Mouse (Mus musculus) heart, adult 9 months (tissue): Measurements from ENCODE around the gene Tsc22d4.

ENCODE experiments used
- DNase-seq, 2 experiments: peaks; one replicate each; pipeline ENCODE4 v3.0.0; 2022; ENCODE audit warnings: low spot score in 2 of 2

The Tsc22d4 gene

GRCm38 (mm10) chr5:137745214-137746171 lies at the start of gene Tsc22d4:
Gene Tsc22d4, plus strand, starts transcription at chr5:137745730.
- peak; percentile 92 to 95 for DNase-seq

DNA sequence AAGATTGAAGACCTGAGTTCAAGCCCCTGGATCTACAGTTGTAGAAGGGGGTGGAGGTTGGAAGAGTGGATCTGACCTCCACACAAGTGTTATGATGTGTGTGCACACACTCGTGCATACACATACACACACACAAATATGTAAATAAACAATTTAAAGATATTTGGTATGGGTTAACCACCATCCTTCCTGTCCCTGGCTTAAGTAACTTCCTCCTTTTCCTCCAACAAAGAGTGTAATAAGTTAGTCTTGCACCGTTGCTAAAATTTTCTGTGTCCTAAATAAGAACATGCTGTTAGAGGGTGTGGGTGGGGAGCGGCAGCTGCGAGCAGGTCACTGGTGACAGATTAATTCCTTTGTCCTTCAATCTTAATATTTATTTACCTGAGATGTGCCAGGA lies 49.6 kb upstream of the Tsc22d4 start:
- DNase-seq = no peak

- no peak for DNase-seq
Measured at GRCm38 (mm10) chr5:137699080-137699479, 46.5 kb upstream of the Tsc22d4 start.

- DNase-seq = no peak
Measured at GRCm38 (mm10) chr5:137699850-137700249, 45.7 kb upstream of the Tsc22d4 start.

DNA sequence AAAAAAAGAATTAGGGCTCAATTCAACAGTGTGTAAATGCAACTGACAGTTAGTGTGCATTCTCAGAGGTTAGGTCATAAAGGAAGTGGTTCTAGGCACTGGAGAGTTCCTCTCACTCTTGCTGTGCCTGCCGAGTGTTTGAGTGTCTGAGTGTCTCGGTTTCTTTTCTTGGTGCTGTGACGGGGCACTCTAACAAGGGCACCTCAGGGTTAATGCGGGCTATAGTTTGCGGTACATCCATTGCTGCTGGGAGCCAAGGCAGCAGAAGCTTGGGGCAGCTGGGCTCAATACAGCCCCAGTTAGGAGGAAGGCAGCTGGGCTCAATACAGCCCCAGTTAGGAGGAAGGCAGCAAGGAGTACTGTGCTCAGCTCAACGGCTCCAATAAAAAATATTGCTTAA lies 40.3 kb upstream of the Tsc22d4 start:
- no peak for DNase-seq

DNA sequence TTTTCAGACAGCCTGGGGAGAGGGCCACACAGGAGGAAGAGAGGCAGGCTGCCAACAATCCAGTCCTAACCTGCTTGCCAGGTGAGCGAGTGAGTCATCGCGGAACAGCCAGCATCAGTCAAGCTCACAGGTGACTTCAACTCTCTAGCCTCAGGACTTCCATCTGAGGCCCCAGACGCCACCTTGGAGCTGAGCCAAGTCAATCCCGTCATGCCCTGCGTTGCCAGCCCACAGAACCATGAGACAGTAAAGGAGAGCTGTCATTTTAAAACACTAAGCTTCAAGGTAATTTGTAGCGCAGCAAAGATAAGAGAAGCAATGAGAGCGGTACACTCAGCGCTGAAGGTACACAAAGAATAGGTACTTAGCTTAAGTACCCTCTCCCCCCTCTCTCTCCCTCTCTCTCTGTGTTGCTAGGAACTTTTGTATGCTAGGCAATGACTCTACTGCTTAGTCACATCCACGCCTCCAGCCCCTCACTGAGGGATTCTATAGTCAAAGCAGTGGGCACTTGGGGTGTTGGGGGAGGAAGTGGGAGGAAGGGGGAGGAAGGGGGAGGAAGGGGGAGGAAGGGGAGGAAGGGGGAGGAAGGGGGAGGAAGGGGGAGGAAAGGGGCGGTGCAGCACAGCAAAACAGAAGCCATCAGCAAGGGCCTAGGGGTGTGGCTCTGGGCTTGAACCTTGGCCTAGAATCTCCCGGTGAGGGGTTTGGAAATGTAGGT lies 38.5 kb upstream of the Tsc22d4 start:
- peak; percentile 12 to 14 for DNase-seq

DNA sequence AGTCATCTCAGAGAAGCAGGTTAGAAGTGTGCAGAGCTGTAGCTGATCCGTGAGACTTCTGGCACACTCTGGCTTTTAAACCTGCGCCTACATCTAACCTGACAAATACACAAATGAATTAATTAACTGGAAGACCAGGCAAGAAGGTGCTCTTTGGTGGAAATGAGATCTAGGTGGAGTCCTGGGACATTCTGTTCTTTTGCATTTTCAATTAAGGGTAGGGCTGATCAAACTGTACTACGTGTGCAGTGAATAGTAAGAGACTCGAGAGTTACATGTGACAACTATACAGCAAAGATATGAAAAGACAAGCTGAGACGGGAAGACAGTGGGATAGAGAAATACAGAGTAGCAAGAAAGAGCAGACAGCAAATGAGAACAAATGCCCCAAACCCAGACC lies 32.1 kb upstream of the Tsc22d4 start:
- DNase-seq = no peak

GRCm38 (mm10) chr5:137715685-137716084 lies 29.8 kb upstream of the Tsc22d4 start:
- DNase-seq = no peak

DNA sequence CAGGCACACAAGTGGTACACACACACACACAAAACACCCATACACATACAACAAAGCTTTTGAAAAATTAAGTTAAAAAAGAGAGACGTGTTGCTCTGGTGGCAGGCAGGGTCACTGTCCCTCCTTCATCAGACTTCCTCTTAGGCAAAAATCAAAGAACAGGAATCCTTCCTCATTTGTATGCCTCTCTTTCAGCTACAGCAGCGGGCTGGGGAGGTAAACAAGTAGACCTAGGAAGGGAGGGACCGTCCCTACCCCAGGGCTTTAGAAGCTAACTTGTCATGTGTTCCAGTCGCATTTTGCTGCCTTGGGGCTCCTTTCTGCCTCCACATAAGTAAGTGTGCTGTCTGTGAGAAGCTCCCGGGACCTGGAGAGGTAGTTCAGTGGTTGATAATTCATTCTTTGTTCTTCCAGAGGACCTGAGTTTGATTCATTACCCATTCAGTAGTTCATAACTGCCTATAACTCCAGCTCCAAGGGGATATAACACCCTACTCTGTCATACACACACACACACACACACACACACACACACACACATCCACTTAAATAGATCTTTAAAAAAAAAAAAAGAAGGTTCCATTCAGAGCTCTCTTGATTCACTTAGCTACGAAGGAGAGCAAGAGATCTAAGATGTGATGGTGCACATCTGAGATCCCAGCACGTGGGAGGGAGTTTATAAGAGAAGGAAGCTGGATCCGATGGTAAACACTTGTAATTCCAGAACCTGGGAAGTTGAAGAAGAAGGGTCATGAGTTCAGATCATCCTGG lies 27.3 kb upstream of the Tsc22d4 start:
- no peak for DNase-seq

- DNase-seq = peak in 1 of 2 experiments; percentile 19
Measured at GRCm38 (mm10) chr5:137719088-137719487, 26.4 kb upstream of the Tsc22d4 start.

DNA sequence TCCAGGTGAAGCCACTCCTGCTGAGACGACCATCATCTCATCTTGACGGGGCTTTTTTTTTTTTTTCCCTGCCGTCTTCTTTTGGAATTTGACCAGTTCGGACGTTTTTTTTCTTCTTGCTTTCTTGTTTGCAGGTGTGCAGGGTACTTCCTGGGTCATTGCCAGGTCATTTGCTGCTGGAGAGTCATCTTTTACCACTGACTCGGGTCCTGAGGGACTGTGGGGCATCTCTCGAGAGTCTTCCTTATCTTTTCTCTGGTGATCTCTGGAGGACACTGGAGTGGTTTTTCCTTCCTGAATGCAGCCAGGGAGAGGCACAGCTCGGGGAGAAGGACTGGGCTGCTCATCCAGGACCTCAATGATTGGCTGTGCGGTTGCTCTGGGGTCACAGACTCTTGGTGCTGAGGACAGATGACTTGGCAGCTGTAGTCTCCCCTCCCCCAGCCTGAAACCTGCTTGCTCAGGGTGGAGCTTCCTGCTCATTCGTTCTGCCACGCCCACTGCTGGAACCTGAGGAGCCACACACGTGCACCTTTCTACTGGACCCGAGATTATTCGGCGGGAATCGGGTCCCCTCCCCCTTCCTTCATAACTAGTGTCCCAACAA lies 24.9 kb upstream of the Tsc22d4 start:
- peak in 1 of 2 experiments; percentile 30 for DNase-seq

GRCm38 (mm10) chr5:137723840-137724239 lies 21.7 kb upstream of the Tsc22d4 start:
- no peak for DNase-seq

DNA sequence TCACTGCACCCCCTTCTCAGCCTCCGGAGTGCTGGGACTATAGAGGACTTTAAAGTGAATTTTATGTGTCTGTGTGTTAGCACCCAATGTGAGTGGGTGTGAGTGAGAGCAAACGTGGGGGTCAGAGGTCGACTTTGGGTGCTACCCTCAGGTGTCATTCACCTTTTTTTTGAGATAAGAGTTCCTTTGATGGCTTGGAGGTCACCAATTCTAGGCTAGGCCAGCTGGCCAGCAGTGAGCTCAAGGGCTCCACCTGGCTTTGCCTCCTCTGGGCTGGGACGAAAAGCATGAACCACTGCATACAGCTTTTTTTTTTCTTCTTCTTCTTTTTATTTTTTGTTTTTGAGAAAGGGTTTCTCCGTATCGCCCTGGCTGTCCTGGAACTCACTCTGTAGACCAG lies 18.8 kb upstream of the Tsc22d4 start:
- DNase-seq = no peak

GRCm38 (mm10) chr5:137733638-137734288 lies 11.8 kb upstream of the Tsc22d4 start:
- DNase-seq = no peak

DNA sequence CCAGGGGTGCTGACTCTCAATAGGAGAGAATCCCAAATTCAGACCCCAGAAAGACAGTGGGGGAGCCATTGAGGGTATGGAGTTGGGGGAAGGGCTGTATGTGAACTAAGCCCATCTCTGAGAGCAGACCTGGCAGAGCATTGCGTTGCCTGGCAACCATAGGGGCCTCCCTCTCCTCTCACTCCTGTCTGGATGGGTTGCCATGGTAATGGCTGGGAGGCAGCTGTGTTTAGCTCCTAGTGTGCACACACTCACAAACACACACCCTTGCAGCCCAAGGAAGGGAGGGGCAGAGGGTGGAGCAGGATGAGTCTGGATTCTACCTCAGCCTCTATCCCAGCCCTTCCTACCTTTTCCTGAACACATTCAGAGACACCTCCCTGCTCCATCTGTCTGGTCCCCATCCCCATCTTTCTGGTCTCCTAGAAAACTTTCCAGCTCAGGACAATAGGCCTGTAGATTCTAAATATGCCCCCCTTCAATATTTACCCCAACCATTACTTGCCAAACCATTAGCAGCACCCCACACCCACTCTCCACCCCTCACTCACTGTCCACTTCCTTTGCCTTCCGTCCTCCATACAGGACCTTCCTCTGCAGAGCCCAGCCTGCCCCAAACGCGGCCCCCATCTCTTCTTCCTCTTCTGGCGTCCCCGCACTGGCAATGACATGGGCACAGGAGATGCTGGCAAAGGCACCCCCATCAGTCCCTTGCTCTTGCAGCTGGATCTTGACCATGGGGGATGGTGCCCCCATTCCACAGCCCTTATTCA lies 11.1 kb upstream of the Tsc22d4 start:
- no peak for DNase-seq

- no peak for DNase-seq
Measured at GRCm38 (mm10) chr5:137737400-137737940, 8.1 kb upstream of the Tsc22d4 start.

GRCm38 (mm10) chr5:137738516-137738915 lies 7.0 kb upstream of the Tsc22d4 start:
- DNase-seq = no peak

- DNase-seq = no peak
Measured at GRCm38 (mm10) chr5:137739471-137739870, 6.1 kb upstream of the Tsc22d4 start.

DNA sequence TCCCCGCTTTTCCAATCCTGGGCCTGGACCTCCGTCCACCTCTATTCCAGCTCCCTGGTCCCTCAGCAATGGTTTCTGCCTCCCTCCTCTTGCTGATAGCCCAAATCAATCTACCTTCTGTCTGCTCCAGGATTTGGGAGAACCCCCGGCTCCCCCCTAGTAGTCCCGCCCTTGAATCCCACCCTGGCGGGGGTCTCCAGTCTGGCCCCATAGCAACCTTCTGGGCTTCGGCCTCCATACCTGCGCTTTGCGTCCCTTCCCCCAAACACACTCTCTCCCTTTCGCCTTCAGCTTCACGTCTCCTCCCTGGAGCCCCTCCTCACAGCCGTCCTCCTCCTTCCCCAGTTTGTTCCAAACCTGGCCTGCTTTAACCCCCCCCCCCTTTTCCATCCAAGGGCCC lies 5.0 kb upstream of the Tsc22d4 start:
- no peak for DNase-seq
